In the genomic region with DNA sequence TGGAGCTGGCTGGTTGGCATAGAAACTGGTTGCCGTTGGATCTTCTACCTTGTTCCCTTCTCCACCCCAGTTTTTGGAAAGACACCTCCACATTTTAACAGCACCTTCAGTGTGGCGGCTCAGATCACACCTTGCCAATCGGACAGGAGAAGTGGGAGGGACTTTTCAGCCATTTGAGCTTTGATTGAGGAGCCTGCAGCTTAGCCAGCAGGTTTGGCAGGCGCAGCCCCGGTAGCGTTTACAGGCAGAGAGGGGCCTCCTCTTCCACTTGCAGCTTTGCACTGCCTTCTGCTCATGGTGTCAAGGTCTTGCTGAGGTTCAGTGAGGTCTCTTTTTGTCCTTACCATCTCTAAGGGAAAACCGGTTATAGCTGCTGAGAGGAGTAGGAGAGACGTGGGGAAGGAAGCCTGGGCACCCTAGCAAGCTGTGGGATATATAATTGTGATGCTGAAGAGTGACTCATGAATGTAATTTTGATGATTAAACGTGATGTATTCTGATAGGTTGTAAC, we compare ENCODE assay signal across 22 mouse cellular contexts. TPM values are rescaled to one million over a fixed set of nuclear protein-coding genes. Genes with fewer than 3 reads are reported as not detected.
DNase-seq lines count a peak whose midpoint lies in the region; ATAC-seq lines count a peak whose summit lies in the region.
"Had no signal": no experiment of that assay in that cellular context is flagged by ENCODE, and none has a peak within 500 bp of the region (broad histone marks: within the 10 kb centered on the region; RNA-seq: fewer than 3 reads in every experiment).

No protein-coding gene starts in this region.

- no peak overlapping the region for H3K4me3 ChIP-seq in hindbrain, embryonic 13.5 days
- H3K4me3 ChIP-seq in hindbrain, embryonic 12.5 days: no peak overlapping the region
- H3K4me3 ChIP-seq in heart, embryonic 10.5 days: no peak overlapping the region
- H3K4me3 ChIP-seq in heart, embryonic 16.5 days (ENCODE audit: low read length): no peak overlapping the region
- H3K4me3 ChIP-seq: forebrain, embryonic 13.5 days; liver, embryonic 13.5 days; megakaryocyte, embryonic 14.5 days; midbrain, embryonic 13.5 days; neural tube, embryonic 12.5 days had no signal

- WGBS in hindbrain, embryonic 13.5 days: 85% methylated on average over 9 of the region's 9 CpGs
- 80% methylated on average over 9 of the region's 9 CpGs for WGBS in hindbrain, embryonic 12.5 days
- WGBS in heart, embryonic 10.5 days: 64% methylated on average over 9 of the region's 9 CpGs
- 53% methylated on average over 9 of the region's 9 CpGs for WGBS in heart, embryonic 16.5 days

- H3K27me3 ChIP-seq in hindbrain, embryonic 13.5 days: no peaks in the 10 kb centered on the region
- no peaks in the 10 kb centered on the region for H3K27me3 ChIP-seq in hindbrain, embryonic 12.5 days
- no peaks in the 10 kb centered on the region for H3K27me3 ChIP-seq in heart, embryonic 10.5 days (ENCODE audit: insufficient read depth, poor library complexity, severe bottlenecking)
- no peaks in the 10 kb centered on the region for H3K27me3 ChIP-seq in heart, embryonic 16.5 days (ENCODE audit: control insufficient read depth, insufficient read depth, low read length)
- H3K27me3 ChIP-seq: forebrain, embryonic 13.5 days; liver, embryonic 13.5 days; megakaryocyte, embryonic 14.5 days; midbrain, embryonic 13.5 days; neural tube, embryonic 12.5 days had no signal

- ATAC-seq in hindbrain, embryonic 13.5 days (ENCODE audit: low FRiP score): no peak
- no peak for ATAC-seq in hindbrain, embryonic 12.5 days (ENCODE audit: low FRiP score)
- no peak for ATAC-seq in heart, embryonic 16.5 days (replicated peaks; ENCODE audit: extremely low read depth, insufficient read depth, low FRiP score)
- ATAC-seq: forebrain, embryonic 13.5 days; midbrain, embryonic 13.5 days had no signal

- H3K27ac ChIP-seq in hindbrain, embryonic 13.5 days: peak overlapping the region; percentile 35; the same call in 1 of the 2 replicates
- H3K27ac ChIP-seq in hindbrain, embryonic 12.5 days: no peak overlapping the region
- peak overlapping the region; percentile 72 for H3K27ac ChIP-seq in heart, embryonic 10.5 days
- H3K27ac ChIP-seq in heart, embryonic 16.5 days (ENCODE audit: low read length): peak overlapping the region; percentile 87
- H3K27ac ChIP-seq: forebrain, embryonic 13.5 days; liver, embryonic 13.5 days; midbrain, embryonic 13.5 days; neural tube, embryonic 12.5 days had no signal

- DNase-seq in brain, adult 2 months (ENCODE audit: low read depth, low spot score): peak; percentile 55
- DNase-seq in heart, embryonic 10.5 days (ENCODE audit: low spot score): no peak
- no peak for DNase-seq in frontal cortex, adult 2 months (ENCODE audit: extremely low spot score in 1 of 2, low spot score in 1 of 2)
- no peak for DNase-seq in retina, embryonic 14.5 days (ENCODE audit: low spot score)
- DNase-seq: cerebellum, adult 9-10 months; gastrocnemius, postnatal 14 days; kidney, adult 11 months; kidney, postnatal 4 days; layer of hippocampus, adult 9-11 months; liver, embryonic 13.5 days; lung, embryonic 14.5 days had no signal

- no peaks in the 10 kb centered on the region for H3K9me3 ChIP-seq in hindbrain, embryonic 13.5 days
- H3K9me3 ChIP-seq in hindbrain, embryonic 12.5 days (replicated peaks): no peaks in the 10 kb centered on the region
- H3K9me3 ChIP-seq in heart, embryonic 10.5 days: no peaks in the 10 kb centered on the region
- H3K9me3 ChIP-seq in heart, embryonic 16.5 days (replicated peaks; ENCODE audit: control insufficient read depth, low read length): no peaks in the 10 kb centered on the region
- H3K9me3 ChIP-seq: forebrain, embryonic 13.5 days; liver, embryonic 13.5 days; megakaryocyte, embryonic 14.5 days; midbrain, embryonic 13.5 days; neural tube, embryonic 12.5 days had no signal

- peaks cover 96% of the 10 kb centered on the region for H3K36me3 ChIP-seq in hindbrain, embryonic 13.5 days
- H3K36me3 ChIP-seq in hindbrain, embryonic 12.5 days: peaks cover 93% of the 10 kb centered on the region
- peaks cover 84% of the 10 kb centered on the region for H3K36me3 ChIP-seq in heart, embryonic 10.5 days
- H3K36me3 ChIP-seq in heart, embryonic 16.5 days (ENCODE audit: control insufficient read depth, insufficient read depth): peaks cover 47% of the 10 kb centered on the region

- no peak overlapping the region for H3K9ac ChIP-seq in hindbrain, embryonic 13.5 days
- no peak overlapping the region for H3K9ac ChIP-seq in hindbrain, embryonic 12.5 days
- H3K9ac ChIP-seq in heart, embryonic 16.5 days (ENCODE audit: low read length): 0 out of 2 replicates have a peak overlapping the region, but pooled peaks have one; percentile 17
- H3K9ac ChIP-seq: forebrain, embryonic 13.5 days; liver, embryonic 13.5 days; lung, embryonic 14.5 days; midbrain, embryonic 13.5 days; neural tube, embryonic 12.5 days had no signal

- H3K4me2 ChIP-seq in hindbrain, embryonic 13.5 days: no peak overlapping the region
- no peak overlapping the region for H3K4me2 ChIP-seq in hindbrain, embryonic 12.5 days (replicated peaks)
- H3K4me2 ChIP-seq in heart, embryonic 16.5 days (ENCODE audit: low read depth, low read length): no peak overlapping the region
- H3K4me2 ChIP-seq: forebrain, embryonic 13.5 days; liver, embryonic 13.5 days; lung, embryonic 14.5 days; midbrain, embryonic 13.5 days; neural tube, embryonic 12.5 days had no signal

- H3K4me1 ChIP-seq in hindbrain, embryonic 13.5 days (replicated peaks): peaks cover 13% of the 10 kb centered on the region; the same call in 1 of the 2 replicates
- H3K4me1 ChIP-seq in hindbrain, embryonic 12.5 days: no peaks in the 10 kb centered on the region
- peaks cover 43% of the 10 kb centered on the region for H3K4me1 ChIP-seq in heart, embryonic 10.5 days
- H3K4me1 ChIP-seq in heart, embryonic 16.5 days (ENCODE audit: control insufficient read depth, insufficient read depth, low read length): peaks cover 38% of the 10 kb centered on the region
- H3K4me1 ChIP-seq: liver, embryonic 13.5 days; midbrain, embryonic 13.5 days; neural tube, embryonic 12.5 days had no signal

RNA-seq across cellular contexts. Expression of a gene that starts 17.7 kb away (rescaled TPM):
- polyA plus RNA-seq in hindbrain, embryonic 13.5 days (2015; fragmentation: Nextera tagmentation; extraction: Ambion mirVana): 0.39 and 0.44 TPM in 2 replicates
- 0.27 TPM in 1 of 2 replicates, not detected in the other for polyA plus RNA-seq in hindbrain, embryonic 12.5 days (2016; fragmentation: Nextera tagmentation; extraction: Ambion mirVana)
- not detected in 2 replicates for polyA plus RNA-seq in heart, embryonic 10.5 days (2016; fragmentation: Nextera tagmentation; extraction: Ambion mirVana)
- not detected in 2 replicates for polyA plus RNA-seq in heart, embryonic 16.5 days (2015; fragmentation: Nextera tagmentation; extraction: Ambion mirVana)
- 0.84 TPM in 1 of 2 replicates, not detected in the other for polyA plus RNA-seq in frontal cortex, adult 2 months (2012; rRNA removed)
- polyA plus RNA-seq: C2C12; embryonic facial prominence, embryonic 14.5 days; limb, embryonic 11.5 days; liver, embryonic 13.5 days; lung, embryonic 14.5 days; thymus, postnatal 0 days had no signal
